Mouse (Mus musculus) olfactory bulb, adult 2 months (tissue): ENCODE measurements around the gene Olfr605.

Experiments
- CTCF ChIP-seq: fragments of 200-500 bp; IDR thresholded peaks from 2 replicates; pipeline ENCODE4 v1.5.1; 2012; ENCODE audit warnings: low read depth, mild to moderate bottlenecking, low read length, moderate library complexity; ENCODE audit not compliant: insufficient read depth
- POLR2A ChIP-seq: fragments of 200-500 bp; IDR thresholded peaks from 2 replicates; pipeline ENCODE4 v1.6.1; 2012; ENCODE audit warnings: mild to moderate bottlenecking, low read depth, low read length, moderate library complexity; ENCODE audit not compliant: insufficient read depth

GRCm38 (mm10) chr7:103398981-103399380, 46.3 kb downstream of the Olfr605 start:
- TF ChIP-seq CTCF (no peak), POLR2A (no peak)
